In genomic region chr4:87990940-87991339, GRCm38 (mm10) we compare ENCODE assay signal across 16 mouse cellular contexts.
"Had no signal": no experiment of that assay in that cellular context is flagged by ENCODE, and none has a peak within 500 bp of the region (broad histone marks: within the 10 kb centered on the region; RNA-seq: fewer than 3 reads in every experiment).

No protein-coding gene starts in this region.

- H3K27me3 ChIP-seq: lung, embryonic 15.5 days; megakaryocyte, embryonic 14.5 days; midbrain, embryonic 13.5 days; midbrain, embryonic 15.5 days; neural tube, embryonic 12.5 days; stomach, embryonic 15.5 days had no signal

- H3K4me3 ChIP-seq: lung, embryonic 15.5 days; megakaryocyte, embryonic 14.5 days; midbrain, embryonic 13.5 days; midbrain, embryonic 15.5 days; neural tube, embryonic 12.5 days; stomach, embryonic 15.5 days had no signal

- ATAC-seq: lung, postnatal 0 days; midbrain, embryonic 13.5 days; midbrain, embryonic 15.5 days had no signal

- H3K9ac ChIP-seq: lung, embryonic 15.5 days; midbrain, embryonic 13.5 days; midbrain, embryonic 15.5 days; neural tube, embryonic 12.5 days; stomach, embryonic 15.5 days had no signal

- H3K9me3 ChIP-seq: lung, embryonic 15.5 days; megakaryocyte, embryonic 14.5 days; midbrain, embryonic 13.5 days; midbrain, embryonic 15.5 days; neural tube, embryonic 12.5 days; stomach, embryonic 15.5 days had no signal

- H3K4me1 ChIP-seq: neural tube, embryonic 12.5 days had no signal

- H3K4me2 ChIP-seq: lung, embryonic 15.5 days; midbrain, embryonic 11.5 days; midbrain, embryonic 13.5 days; midbrain, embryonic 15.5 days; neural tube, embryonic 12.5 days; stomach, embryonic 15.5 days had no signal

- H3K27ac ChIP-seq: lung, embryonic 15.5 days; macrophage; midbrain, embryonic 13.5 days; midbrain, embryonic 15.5 days; neural tube, embryonic 12.5 days; stomach, embryonic 15.5 days; stomach, postnatal 0 days had no signal

- H3K36me3 ChIP-seq: lung, embryonic 15.5 days; midbrain, embryonic 15.5 days; neural tube, embryonic 12.5 days; stomach, embryonic 15.5 days had no signal

- DNase-seq: lung, postnatal 14 days; lung, postnatal 36 days; right cerebral cortex, postnatal 14 days; thymus, adult 2 months; thymus, postnatal 25 days; thymus, postnatal 4 days had no signal
